Mouse (Mus musculus): Measurements from ENCODE around the gene 4930404N11Rik. TPM values are rescaled to one million over a fixed set of nuclear protein-coding genes. Genes with fewer than 3 reads are reported as not detected.

Gene 4930404N11Rik
- polyA plus RNA-seq, 1 experiment from 2014 or later = 0.37 TPM

DNA sequence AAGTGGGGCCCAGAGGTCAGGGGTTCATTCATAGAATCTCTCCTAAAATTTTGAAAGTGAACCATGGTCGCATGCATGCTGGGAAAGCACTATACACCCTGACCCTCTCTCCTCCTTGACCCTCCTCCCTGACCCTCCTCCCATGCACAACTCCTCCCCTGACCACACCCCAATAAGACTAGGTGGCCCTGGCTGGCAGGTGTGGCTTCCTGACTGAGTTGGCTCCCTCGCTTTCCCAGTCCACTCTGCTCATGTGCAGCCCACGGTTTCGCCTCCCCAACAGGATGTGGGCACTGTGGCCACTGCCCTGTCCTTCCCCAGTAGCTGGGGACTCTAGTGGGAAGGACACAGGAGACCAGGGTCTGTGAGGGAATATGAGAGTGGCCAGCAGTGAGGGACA lies 44.7 kb upstream of the 4930404N11Rik start:
- no peak overlapping the region for H3K27ac ChIP-seq (replicated peaks; ENCODE audit: low read depth, low read length)

DNA sequence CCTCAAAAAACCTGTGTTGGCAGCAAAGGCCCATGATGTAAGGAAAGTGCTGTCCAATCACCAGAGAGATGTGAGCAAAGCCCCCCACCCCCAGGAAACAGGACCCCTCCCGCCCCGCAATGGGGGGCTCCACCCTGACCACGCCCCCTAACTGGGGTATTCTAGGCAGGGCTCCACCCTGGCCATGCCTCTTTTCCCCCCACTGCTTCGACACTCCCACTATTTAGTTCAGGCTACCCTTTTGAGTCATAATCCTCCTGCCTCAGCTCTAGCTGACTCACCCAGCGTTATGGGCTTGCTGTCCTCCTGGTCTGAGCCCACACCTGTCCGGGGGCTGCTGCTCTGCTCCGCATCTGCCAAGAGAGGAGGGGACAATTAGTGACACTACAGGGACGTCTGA lies 43.7 kb upstream of the 4930404N11Rik start:
- Histone ChIP-seq H3K27me3 (ENCODE audit: control insufficient read depth, insufficient read depth, low read length) (peaks cover 18% of the 10 kb centered on the region; the same call in 1 of the 2 replicates), H3K4me1 (ENCODE audit: control insufficient read depth, insufficient read depth, low read length) (peaks cover 25% of the 10 kb centered on the region), H3K9ac (replicated peaks; ENCODE audit: low read length) (no peak overlapping the region), H3K4me2 (ENCODE audit: low read length) (no peak overlapping the region), H3K36me3 (ENCODE audit: control insufficient read depth, insufficient read depth, low read length) (peaks cover 29% of the 10 kb centered on the region), H3K4me3 (replicated peaks; ENCODE audit: low read depth, low read length) (no peak overlapping the region), H3K27ac (replicated peaks; ENCODE audit: low read depth, low read length) (no peak overlapping the region), H3K9me3 (ENCODE audit: control insufficient read depth, low read length) (no peaks in the 10 kb centered on the region)
- ATAC-seq (ENCODE audit: low FRiP score, low TSS enrichment) (no peak), DNase-seq (no peak)
- WGBS = 17% methylated on average over 8 of the region's 8 CpGs

More for the DNA sequence above, 44.7 kb upstream of the 4930404N11Rik start:
- no peaks in the 10 kb centered on the region for H3K9me3 ChIP-seq (ENCODE audit: control insufficient read depth, low read length)
- no peak for ATAC-seq (ENCODE audit: low FRiP score, low TSS enrichment)
- no peak overlapping the region for H3K4me3 ChIP-seq (replicated peaks; ENCODE audit: low read depth, low read length)
- H3K27me3 ChIP-seq (ENCODE audit: control insufficient read depth, insufficient read depth, low read length) = peaks cover 18% of the 10 kb centered on the region; the same call in 1 of the 2 replicates
- peaks cover 22% of the 10 kb centered on the region for H3K36me3 ChIP-seq (ENCODE audit: control insufficient read depth, insufficient read depth, low read length)
- WGBS = 69% methylated on average over 4 of the region's 4 CpGs
- H3K4me2 ChIP-seq (ENCODE audit: low read length) = no peak overlapping the region
- no peak overlapping the region for H3K9ac ChIP-seq (replicated peaks; ENCODE audit: low read length)
- no peak for DNase-seq
- H3K4me1 ChIP-seq (ENCODE audit: control insufficient read depth, insufficient read depth, low read length) = peaks cover 25% of the 10 kb centered on the region

DNA sequence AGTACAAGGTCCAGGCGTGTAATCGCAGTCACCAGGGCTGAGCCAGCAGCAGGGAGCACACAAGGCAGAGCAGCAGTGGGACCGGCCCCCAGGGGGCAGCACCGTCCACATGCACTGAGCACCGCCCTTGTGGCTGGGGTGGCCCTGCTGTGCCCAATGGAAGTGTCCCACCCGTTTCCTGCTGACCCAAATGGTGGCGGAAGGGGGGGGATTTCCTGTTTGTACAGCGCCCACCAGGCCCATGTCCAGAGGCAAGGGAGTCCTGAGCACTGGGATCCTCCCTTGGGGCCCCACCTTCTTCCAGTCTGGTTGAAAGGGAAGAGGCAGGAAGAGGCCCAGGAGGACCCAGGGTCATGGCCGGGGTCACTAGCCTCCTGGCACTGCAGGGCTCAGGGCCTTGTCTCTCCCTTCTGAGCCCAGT lies 43.3 kb upstream of the 4930404N11Rik start:
- no peak for ATAC-seq (ENCODE audit: low FRiP score, low TSS enrichment)
- DNase-seq = peak; percentile 73
- WGBS = 21% methylated on average over 9 of the region's 9 CpGs
- Histone ChIP-seq H3K27ac (replicated peaks; ENCODE audit: low read depth, low read length) (no peak overlapping the region), H3K4me2 (ENCODE audit: low read length) (no peak overlapping the region), H3K4me3 (replicated peaks; ENCODE audit: low read depth, low read length) (no peak overlapping the region), H3K9ac (replicated peaks; ENCODE audit: low read length) (no peak overlapping the region), H3K27me3 (ENCODE audit: control insufficient read depth, insufficient read depth, low read length) (peaks cover 18% of the 10 kb centered on the region; the same call in 1 of the 2 replicates), H3K4me1 (ENCODE audit: control insufficient read depth, insufficient read depth, low read length) (peaks cover 23% of the 10 kb centered on the region), H3K36me3 (ENCODE audit: control insufficient read depth, insufficient read depth, low read length) (peaks cover 33% of the 10 kb centered on the region), H3K9me3 (ENCODE audit: control insufficient read depth, low read length) (no peaks in the 10 kb centered on the region)

DNA sequence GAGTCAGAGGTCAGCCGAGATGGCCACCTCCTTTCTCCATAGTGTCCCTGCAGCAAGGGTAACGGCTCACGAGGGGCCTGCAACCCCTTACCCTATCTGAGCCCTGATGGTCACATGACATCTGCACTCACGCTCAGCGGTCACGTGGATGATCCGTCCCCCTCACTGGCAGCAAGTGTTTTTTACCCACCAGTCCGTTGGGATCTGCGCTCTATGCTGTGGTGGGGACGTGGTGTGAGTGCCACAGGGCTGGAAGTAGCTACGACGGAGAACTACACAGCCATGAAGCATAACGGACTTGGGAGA lies 42.8 kb upstream of the 4930404N11Rik start:
- DNase-seq = no peak
- peaks cover 18% of the 10 kb centered on the region; the same call in 1 of the 2 replicates for H3K27me3 ChIP-seq (ENCODE audit: control insufficient read depth, insufficient read depth, low read length)
- no peak overlapping the region for H3K4me2 ChIP-seq (ENCODE audit: low read length)
- WGBS = 39% methylated on average over 13 of the region's 13 CpGs
- H3K4me1 ChIP-seq (ENCODE audit: control insufficient read depth, insufficient read depth, low read length) = peaks cover 23% of the 10 kb centered on the region
- no peaks in the 10 kb centered on the region for H3K9me3 ChIP-seq (ENCODE audit: control insufficient read depth, low read length)
- no peak for ATAC-seq (ENCODE audit: low FRiP score, low TSS enrichment)
- no peak overlapping the region for H3K27ac ChIP-seq (replicated peaks; ENCODE audit: low read depth, low read length)
- H3K4me3 ChIP-seq (replicated peaks; ENCODE audit: low read depth, low read length) = no peak overlapping the region
- peaks cover 35% of the 10 kb centered on the region for H3K36me3 ChIP-seq (ENCODE audit: control insufficient read depth, insufficient read depth, low read length)
- no peak overlapping the region for H3K9ac ChIP-seq (replicated peaks; ENCODE audit: low read length)

DNA sequence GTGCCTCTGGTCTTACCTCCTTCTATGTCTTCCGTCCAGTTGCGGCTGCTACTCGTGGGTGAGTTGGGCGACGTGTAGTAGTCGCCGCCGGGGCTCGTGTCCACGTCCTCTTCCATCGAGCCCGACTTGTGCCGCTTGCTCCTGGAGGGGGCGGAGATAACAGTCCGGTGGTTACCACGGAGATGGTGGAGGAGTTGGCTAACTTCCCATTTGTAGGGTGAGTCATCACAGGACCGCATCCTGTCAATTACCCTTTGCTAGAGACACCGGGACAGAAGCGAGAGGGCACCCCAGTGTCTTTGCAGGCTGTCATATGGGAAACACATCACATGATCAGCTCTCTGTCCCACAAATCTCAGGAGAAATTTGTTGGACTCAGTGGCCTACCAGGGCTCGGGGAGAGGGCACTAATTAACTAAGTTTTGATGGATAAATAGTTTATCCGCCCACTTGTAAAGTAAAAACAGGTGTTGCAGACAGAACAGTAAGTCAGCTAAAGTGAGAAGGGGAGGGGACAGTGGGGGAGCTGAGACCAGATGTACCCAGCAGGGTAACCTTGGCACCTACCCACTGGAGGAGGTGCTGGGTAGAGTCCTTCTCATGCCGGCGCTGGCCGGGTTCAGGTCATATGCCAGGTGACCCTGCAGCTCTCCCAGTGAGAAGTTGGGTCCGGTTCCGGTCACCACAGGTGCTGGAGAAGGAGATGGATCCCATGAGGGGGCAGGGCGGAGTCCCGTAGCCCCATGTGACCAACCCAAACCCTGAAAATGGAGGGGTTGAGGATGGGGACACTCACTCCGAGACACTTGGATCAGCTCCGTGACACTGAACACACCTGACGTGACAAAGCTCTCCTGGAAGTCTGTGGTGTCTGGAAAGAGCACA lies 42.2 kb upstream of the 4930404N11Rik start:
- H3K4me1 ChIP-seq (ENCODE audit: control insufficient read depth, insufficient read depth, low read length) = peaks cover 29% of the 10 kb centered on the region
- DNase-seq = peak; percentile 75
- 0 out of 2 replicates have a peak overlapping the region, but pooled peaks have one; percentile 2 for H3K4me3 ChIP-seq (replicated peaks; ENCODE audit: low read depth, low read length)
- peaks cover 18% of the 10 kb centered on the region; the same call in 1 of the 2 replicates for H3K27me3 ChIP-seq (ENCODE audit: control insufficient read depth, insufficient read depth, low read length)
- no peak overlapping the region for H3K27ac ChIP-seq (replicated peaks; ENCODE audit: low read depth, low read length)
- H3K4me2 ChIP-seq (ENCODE audit: low read length) = peak overlapping the region; percentile 34
- WGBS = 26% methylated on average over 31 of the region's 31 CpGs
- no peaks in the 10 kb centered on the region for H3K9me3 ChIP-seq (ENCODE audit: control insufficient read depth, low read length)
- peaks cover 35% of the 10 kb centered on the region for H3K36me3 ChIP-seq (ENCODE audit: control insufficient read depth, insufficient read depth, low read length)
- H3K9ac ChIP-seq (replicated peaks; ENCODE audit: low read length) = no peak overlapping the region
- ATAC-seq (ENCODE audit: low FRiP score, low TSS enrichment) = no peak

DNA sequence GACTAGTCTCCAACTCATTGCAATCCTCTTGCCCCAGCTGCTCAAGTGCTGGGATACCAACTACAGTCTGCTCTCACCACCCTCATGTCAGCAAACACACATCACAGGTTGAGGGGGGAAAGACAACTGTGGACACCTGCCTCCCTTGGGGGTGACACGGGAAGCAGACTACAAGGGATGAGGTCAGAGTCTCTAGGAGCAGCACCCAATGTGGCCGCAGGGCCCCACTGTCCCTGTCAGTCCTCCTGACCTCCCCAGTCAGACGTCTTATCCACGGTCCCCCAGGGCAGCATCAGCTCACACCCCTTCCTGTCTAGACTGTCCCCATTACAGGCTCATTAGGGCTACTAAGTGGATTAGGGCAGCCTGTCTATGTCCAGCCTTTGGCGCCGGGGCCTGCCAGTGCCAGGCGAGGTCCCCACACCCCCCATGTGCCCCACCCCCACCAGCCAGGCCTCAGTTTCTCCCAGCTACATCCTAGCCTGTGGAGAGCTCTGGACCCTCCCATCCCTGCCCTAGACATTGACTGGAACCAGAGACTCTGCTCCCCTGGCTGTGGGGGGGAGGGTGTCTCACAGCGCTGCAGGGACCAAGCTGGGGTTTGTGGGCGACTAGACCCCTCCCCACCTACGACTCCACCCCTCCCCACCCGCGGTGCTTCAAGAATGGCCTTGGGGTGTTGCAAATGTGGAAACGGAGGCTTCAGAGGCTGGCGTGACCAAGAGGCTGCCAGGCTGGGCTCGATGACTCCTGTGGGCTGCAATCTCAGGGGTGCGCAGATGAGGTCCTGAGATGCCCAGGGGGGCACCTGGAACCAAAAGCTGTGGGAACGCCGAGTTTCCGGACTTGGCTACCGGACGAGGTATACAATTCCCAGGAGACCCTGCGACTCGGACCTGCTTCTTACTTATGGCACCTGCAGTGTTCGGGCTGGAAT lies 41.2 kb upstream of the 4930404N11Rik start:
- no peak overlapping the region for H3K4me3 ChIP-seq (replicated peaks; ENCODE audit: low read depth, low read length)
- no peak overlapping the region for H3K9ac ChIP-seq (replicated peaks; ENCODE audit: low read length)
- H3K4me1 ChIP-seq (ENCODE audit: control insufficient read depth, insufficient read depth, low read length) = peaks cover 37% of the 10 kb centered on the region
- H3K27me3 ChIP-seq (ENCODE audit: control insufficient read depth, insufficient read depth, low read length) = peaks cover 18% of the 10 kb centered on the region; the same call in 1 of the 2 replicates
- peak overlapping the region; percentile 34 for H3K4me2 ChIP-seq (ENCODE audit: low read length)
- H3K36me3 ChIP-seq (ENCODE audit: control insufficient read depth, insufficient read depth, low read length) = peaks cover 35% of the 10 kb centered on the region
- H3K9me3 ChIP-seq (ENCODE audit: control insufficient read depth, low read length) = no peaks in the 10 kb centered on the region
- no peak overlapping the region for H3K27ac ChIP-seq (replicated peaks; ENCODE audit: low read depth, low read length)
- 22% methylated on average over 24 of the region's 24 CpGs for WGBS
- ATAC-seq (ENCODE audit: low FRiP score, low TSS enrichment) (no peak), DNase-seq (no peak)

DNA sequence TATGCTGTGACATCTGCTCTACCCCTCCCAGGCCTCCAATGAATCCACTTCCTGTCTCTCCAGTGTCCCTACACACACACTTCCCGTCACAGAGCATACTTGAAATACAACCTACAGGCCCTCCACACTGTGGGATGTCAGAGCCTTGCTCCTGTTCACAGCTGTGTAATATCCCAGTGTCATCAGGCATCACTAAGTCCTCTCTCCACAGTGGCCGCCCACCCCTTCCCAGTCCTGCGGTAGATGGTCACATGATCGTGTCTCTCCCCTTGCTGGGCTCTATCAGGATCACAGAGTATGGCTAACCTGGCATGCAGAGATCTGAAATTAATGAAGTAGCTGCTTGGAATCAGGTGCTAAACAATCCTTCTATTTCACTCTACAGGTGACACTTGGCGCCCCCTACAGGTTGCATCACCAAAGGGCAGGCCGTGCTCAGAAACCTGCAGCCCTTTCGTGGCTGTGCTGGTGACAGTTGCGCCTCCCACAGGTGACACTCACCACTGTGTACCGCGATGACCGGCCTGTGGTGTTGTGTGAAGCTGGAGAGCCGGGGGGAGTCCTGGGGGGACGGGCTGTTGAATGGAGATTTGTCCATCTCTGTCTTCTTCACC lies 40.1 kb upstream of the 4930404N11Rik start:
- Histone ChIP-seq H3K4me3 (replicated peaks; ENCODE audit: low read depth, low read length) (no peak overlapping the region), H3K4me1 (ENCODE audit: control insufficient read depth, insufficient read depth, low read length) (peaks cover 44% of the 10 kb centered on the region), H3K9me3 (ENCODE audit: control insufficient read depth, low read length) (no peaks in the 10 kb centered on the region), H3K27ac (replicated peaks; ENCODE audit: low read depth, low read length) (no peak overlapping the region), H3K4me2 (ENCODE audit: low read length) (no peak overlapping the region), H3K27me3 (ENCODE audit: control insufficient read depth, insufficient read depth, low read length) (peaks cover 18% of the 10 kb centered on the region; the same call in 1 of the 2 replicates), H3K36me3 (ENCODE audit: control insufficient read depth, insufficient read depth, low read length) (peaks cover 35% of the 10 kb centered on the region), H3K9ac (replicated peaks; ENCODE audit: low read length) (no peak overlapping the region)
- 49% methylated on average over 13 of the region's 13 CpGs for WGBS
- ATAC-seq (ENCODE audit: low FRiP score, low TSS enrichment) = no peak
- DNase-seq = peak; percentile 58

DNA sequence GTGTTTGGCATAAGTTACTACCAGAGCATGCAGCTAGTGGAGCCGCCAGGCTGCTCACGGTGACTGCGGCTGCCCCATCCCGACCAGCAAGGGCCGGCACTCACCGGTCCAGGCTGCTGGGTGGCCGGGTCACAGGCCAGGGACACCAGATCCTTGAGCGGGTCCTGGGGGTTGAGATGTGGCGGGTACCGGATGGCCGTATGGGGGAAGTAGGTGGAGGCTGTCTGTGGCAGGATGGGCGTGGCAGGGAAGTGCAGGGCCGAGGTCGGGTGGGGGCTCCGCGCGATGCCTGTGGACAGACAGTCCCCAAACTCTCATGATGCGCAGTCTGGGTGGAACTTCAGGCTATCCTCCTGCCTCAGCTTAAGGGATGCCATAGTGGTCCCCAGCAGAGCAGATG lies 39.1 kb upstream of the 4930404N11Rik start:
- no peak overlapping the region for H3K4me3 ChIP-seq (replicated peaks; ENCODE audit: low read depth, low read length)
- no peak for DNase-seq
- H3K4me1 ChIP-seq (ENCODE audit: control insufficient read depth, insufficient read depth, low read length) = peaks cover 44% of the 10 kb centered on the region
- no peaks in the 10 kb centered on the region for H3K9me3 ChIP-seq (ENCODE audit: control insufficient read depth, low read length)
- WGBS = 68% methylated on average over 18 of the region's 18 CpGs
- H3K36me3 ChIP-seq (ENCODE audit: control insufficient read depth, insufficient read depth, low read length) = peaks cover 43% of the 10 kb centered on the region
- H3K4me2 ChIP-seq (ENCODE audit: low read length) = no peak overlapping the region
- H3K27me3 ChIP-seq (ENCODE audit: control insufficient read depth, insufficient read depth, low read length) = peaks cover 18% of the 10 kb centered on the region; the same call in 1 of the 2 replicates
- no peak for ATAC-seq (ENCODE audit: low FRiP score, low TSS enrichment)
- H3K9ac ChIP-seq (replicated peaks; ENCODE audit: low read length) = no peak overlapping the region
- H3K27ac ChIP-seq (replicated peaks; ENCODE audit: low read depth, low read length) = no peak overlapping the region
